Mouse (Mus musculus) ovary, postnatal 10 days (tissue): Measurements from ENCODE around the gene Olfr49.
"Not testable (repeated sequence)": the region's sequence is repeated elsewhere in the genome, so short reads cannot be mapped to it uniquely, and the experiment has no call there.

Experiments used
- DNase-seq: peaks from one replicate; pipeline ENCODE4 v3.0.0; 2022; ENCODE audit warnings: low spot score

The Olfr49 gene

DNA sequence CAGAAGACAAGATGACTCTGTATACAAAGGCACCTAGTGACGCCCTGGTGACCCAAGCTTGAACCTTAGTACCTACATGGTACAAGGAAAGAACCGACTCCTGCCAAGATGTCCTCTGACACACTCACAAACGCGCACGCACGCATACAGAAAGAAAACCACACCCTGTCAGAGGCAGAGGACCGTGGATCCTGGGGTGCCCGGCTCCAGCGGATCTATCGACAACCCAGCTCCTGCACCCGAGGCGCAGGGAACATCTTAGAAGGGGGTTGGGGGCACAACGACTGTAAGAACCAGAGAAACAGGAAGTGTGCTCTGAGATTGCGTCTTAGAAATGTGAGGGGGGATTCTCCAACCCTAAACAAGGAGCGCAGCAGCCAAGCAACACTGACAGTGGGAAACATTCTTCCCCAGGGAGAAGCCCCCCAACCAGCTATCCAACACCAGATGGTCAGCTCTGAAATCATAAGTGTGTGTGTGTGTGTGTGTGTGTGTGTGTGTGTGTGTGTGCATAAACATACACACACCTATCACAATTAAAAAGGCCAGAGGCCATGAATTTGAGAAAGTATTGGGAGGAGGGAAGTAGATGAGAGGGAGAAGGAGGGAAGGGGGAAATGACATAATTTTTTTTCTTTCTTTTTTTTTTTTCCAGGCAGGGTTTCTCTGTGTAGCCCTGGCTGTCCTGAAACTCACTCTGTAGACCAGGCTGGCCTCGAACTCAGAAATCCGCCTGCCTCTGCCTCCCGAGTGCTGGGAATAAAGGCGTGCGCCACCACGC is 53.4 kb downstream of the Olfr49 start:
- DNase-seq, result no peak

DNA sequence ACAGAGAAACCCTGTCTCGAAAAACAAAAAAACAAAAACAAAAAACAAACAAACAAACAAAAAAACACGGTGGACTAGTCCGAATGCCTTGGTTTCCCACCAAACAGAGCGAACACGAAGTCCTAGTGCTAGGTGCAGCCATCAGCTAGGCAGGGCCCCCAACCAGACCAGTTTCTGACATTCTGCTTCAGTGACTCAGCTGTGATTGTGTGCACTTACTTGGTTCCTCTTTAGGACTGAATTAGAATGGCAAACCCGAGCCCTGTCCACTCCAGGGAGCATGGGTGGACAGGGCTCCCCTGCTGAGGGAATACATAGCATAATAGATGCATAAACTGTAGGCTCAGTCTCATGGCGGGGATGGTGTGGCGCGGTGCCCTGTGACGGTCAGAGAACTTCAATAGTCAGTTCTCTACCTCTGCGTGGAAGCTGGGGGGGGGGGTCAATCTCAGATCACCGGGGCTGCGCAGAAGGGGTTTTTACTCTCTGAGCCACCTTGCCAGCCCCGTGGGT is 54.0 kb downstream of the Olfr49 start:
- no peak for DNase-seq

DNA sequence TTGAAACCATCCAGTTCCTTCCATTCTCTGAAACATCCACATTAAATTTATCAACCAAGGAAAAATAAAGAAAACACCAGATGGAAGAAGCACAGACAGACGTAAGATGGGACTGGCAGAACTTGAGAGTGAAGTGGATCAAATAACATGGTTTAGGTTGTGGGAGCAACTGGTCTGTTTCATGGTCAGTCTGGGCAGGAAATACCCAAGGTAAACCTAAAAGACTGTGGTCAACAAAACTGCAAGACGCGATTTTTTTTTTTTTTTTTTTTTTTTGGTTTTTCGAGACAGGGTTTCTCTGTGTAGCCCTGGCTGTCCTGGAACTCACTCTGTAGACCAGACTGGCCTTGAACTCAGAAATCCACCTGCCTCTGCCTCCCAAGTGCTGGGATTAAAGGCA is 54.9 kb downstream of the Olfr49 start:
- DNase-seq, result not testable (repeated sequence)

DNA sequence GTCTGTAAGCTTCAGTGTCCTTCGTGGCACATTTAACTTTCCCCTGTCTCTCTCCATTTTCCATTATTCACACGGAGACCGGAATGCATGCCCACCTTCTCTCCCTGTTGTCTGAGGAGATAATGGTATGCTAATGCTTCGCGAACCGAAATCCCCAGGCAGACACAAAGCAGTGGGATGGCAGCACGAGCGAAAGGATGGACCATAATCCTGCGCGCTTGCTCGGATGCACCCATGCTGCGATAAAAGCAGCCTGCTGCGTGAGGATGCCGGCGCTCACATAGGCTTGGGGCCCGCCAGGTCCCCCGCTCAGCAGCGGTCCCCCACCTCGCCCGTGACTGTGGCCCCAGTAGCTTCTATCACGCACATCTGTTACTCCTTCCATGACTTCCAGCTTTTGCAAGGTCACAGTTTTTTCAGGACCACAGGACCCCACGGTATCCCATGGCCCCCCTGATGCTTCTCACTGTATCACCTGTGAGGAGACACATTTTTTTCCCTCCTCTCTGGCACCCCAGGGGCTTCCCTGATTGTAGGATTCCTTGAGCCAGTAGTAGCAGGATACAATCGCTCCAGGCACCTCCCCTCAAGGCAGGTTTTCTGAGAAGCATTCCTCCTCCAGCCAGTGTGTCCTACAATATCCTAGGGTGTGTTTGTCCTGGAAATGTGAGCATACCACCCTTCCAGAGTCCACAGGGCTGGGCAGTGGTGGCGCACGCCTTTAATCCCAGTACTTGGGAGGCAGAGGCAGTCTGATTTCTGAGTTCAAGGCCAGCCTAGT is 55.6 kb downstream of the Olfr49 start:
- no peak for DNase-seq

DNA sequence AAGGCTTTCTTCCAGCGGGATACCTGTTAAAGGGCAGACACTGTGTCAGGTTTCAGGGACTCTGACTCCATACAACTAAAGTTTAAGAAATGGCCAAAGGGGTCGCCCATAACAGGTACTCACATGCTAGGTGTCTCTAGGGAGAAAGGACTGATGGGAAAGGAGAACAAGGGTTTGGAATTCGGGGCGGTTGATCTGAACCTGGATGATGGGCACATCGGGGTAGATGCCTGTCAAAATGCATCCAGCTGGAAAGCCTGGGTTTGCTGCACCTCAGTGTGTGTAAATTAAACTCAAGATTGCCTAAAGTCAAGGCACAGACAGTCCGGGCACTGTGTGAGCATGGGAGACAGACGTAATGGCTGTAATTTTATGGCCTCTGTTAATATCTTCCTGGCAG is 56.2 kb downstream of the Olfr49 start:
- no peak for DNase-seq
